Mouse (Mus musculus): ENCODE measurements around the gene Car11.

- TF ChIP-seq CTCF (IDR thresholded peaks at IDR 0.05; ENCODE audit: low read depth) = no peak
- no peak for TF ChIP-seq EP300 (IDR thresholded peaks at IDR 0.05; ENCODE audit: low read depth)
Observed at GRCm38 (mm10) chr7:45750162-45750561, 50.5 kb downstream of the Car11 start.

Data from heart, postnatal 0 days (tissue).